Mouse (Mus musculus): ENCODE data around the gene Ctnnbip1. TPM values are rescaled to one million over a fixed set of nuclear protein-coding genes. Genes with fewer than 3 reads are reported as not detected.
"Not testable (repeated sequence)": the region's sequence is repeated elsewhere in the genome, so short reads cannot be mapped to it uniquely, and the experiment has no call there.

Ctnnbip1 gene
- total and polyA plus RNA-seq, 2 experiments from 2014 or later, result 31.8 to 53.6 TPM

DNA sequence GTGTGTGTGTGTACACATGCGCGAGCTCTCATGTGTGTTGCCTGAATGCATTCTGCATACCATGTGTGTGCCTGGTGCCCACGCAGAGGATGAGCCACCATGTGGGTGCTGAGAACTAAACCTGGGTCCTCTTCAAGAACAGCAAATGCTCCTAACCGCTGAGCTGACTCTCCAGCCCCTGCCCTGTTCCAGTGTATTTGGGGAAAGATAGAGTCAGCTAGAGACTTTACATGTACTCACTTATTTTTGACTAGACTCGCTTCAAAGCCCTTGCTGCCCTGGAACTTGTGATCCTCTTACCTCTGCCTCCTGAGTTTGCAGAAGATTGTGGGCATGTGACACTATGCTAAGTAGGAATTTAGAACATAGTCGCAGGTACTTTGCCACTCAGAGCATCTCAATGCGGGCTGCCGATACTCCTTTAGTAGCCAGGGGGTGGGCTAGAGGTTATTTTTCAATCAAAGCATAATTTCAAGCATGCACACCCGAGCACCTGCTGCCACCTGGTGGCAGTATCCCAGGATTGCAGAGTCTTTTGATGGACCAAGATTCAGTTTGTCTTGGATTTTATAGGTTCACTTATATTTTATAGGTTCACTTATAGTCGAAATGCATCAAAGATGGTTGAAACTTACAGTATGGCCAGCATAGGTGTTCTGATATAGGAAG, 93.5 kb downstream of the Ctnnbip1 start:
- Histone ChIP-seq H3K9me3 (replicated peaks; ENCODE audit: control insufficient read depth, low read length) (0 out of 2 replicates have a peak, but pooled peaks cover 3% of the 10 kb centered on the region), H3K4me3 (ENCODE audit: low read depth, low read length) (no peak overlapping the region), H3K9ac (replicated peaks; ENCODE audit: low read depth, low read length) (no peak overlapping the region), H3K27ac (ENCODE audit: low read depth) (no peak overlapping the region), H3K4me2 (ENCODE audit: low read depth, low read length) (no peak overlapping the region), H3K4me1 (ENCODE audit: control insufficient read depth, insufficient read depth) (no peaks in the 10 kb centered on the region), H3K27me3 (ENCODE audit: control insufficient read depth, insufficient read depth, low read length) (peaks cover 12% of the 10 kb centered on the region; the same call in 1 of the 2 replicates), H3K36me3 (replicated peaks; ENCODE audit: control insufficient read depth, insufficient read depth, low read length) (no peaks in the 10 kb centered on the region; the same call in 1 of the 2 replicates)
- DNase-seq (ENCODE audit: low spot score), result no peak
- WGBS, result 50% methylated on average over 10 of the region's 10 CpGs
- ATAC-seq (ENCODE audit: insufficient read depth, low read depth), result no peak
- TF ChIP-seq EP300 (IDR thresholded peaks at IDR 0.05; ENCODE audit: low read depth) (no peak), CTCF (IDR thresholded peaks at IDR 0.05; ENCODE audit: low read depth) (peak; percentile 86)

DNA sequence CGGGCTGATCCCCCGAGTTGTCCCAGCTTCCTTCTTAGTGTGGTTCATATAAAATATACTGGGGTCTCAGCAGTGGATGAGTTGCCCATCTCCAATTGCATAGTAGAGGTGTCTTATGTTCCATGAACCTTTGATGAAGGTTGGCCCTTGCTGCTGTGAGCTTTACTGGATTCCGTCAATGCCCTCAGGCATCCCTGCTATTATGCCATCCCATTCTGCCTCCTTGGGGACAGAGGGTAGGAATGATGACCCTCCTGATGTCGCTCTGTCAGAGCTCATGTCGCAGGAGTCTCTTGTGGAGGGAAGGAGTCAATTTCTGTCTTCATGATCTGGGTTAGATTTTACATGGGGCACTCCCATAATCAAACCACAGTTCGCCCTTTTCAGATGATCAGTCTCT, 95.5 kb downstream of the Ctnnbip1 start:
- ATAC-seq (ENCODE audit: insufficient read depth, low read depth), result peak; percentile 14; the same call in 1 of the 2 replicates
- not testable (repeated sequence) for H3K27me3 ChIP-seq (ENCODE audit: control insufficient read depth, insufficient read depth, low read length); H3K27ac ChIP-seq (ENCODE audit: low read depth); H3K9me3 ChIP-seq (replicated peaks; ENCODE audit: control insufficient read depth, low read length); H3K4me2 ChIP-seq (ENCODE audit: low read depth, low read length); H3K4me3 ChIP-seq (ENCODE audit: low read depth, low read length); H3K9ac ChIP-seq (replicated peaks; ENCODE audit: low read depth, low read length); DNase-seq (ENCODE audit: low spot score); H3K4me1 ChIP-seq (ENCODE audit: control insufficient read depth, insufficient read depth); H3K36me3 ChIP-seq (replicated peaks; ENCODE audit: control insufficient read depth, insufficient read depth, low read length)
- WGBS, result 69% methylated on average over 6 of the region's 6 CpGs

DNA sequence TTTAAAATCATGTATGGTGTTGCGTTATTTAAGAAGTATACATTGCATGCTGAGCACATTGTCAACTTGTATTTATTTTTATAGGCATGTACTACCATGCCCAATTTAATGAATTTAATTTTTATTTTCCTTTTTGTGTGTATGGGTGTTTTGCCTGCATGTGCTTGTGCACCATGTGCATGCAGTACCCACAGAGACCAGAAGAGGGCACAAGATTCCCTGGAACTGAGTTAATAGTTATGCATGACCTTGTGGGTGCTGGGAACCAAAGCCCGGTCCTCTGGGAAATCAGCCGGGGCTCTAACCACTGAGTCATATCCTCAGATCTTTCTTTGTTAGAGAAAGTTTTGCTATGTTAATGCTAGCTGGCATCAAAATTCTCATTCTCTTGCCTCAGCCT, 96.8 kb downstream of the Ctnnbip1 start:
- ATAC-seq (ENCODE audit: insufficient read depth, low read depth), result no peak
- WGBS, result 97% methylated on average over 3 of the region's 3 CpGs
- TF ChIP-seq CTCF (IDR thresholded peaks at IDR 0.05; ENCODE audit: low read depth) (no peak), EP300 (IDR thresholded peaks at IDR 0.05; ENCODE audit: low read depth) (no peak)

More for the DNA sequence above, 96.8 kb downstream of the Ctnnbip1 start:
- no peak for DNase-seq (ENCODE audit: low spot score)
- Histone ChIP-seq H3K27ac (ENCODE audit: low read depth) (no peak overlapping the region), H3K4me2 (ENCODE audit: low read depth, low read length) (no peak overlapping the region), H3K4me1 (ENCODE audit: control insufficient read depth, insufficient read depth) (no peaks in the 10 kb centered on the region), H3K9ac (replicated peaks; ENCODE audit: low read depth, low read length) (no peak overlapping the region), H3K27me3 (ENCODE audit: control insufficient read depth, insufficient read depth, low read length) (no peaks in the 10 kb centered on the region), H3K4me3 (ENCODE audit: low read depth, low read length) (no peak overlapping the region), H3K36me3 (replicated peaks; ENCODE audit: control insufficient read depth, insufficient read depth, low read length) (no peaks in the 10 kb centered on the region; the same call in 1 of the 2 replicates), H3K9me3 (replicated peaks; ENCODE audit: control insufficient read depth, low read length) (0 out of 2 replicates have a peak, but pooled peaks cover 3% of the 10 kb centered on the region)

Small RNA genes lying within 50 kb of the gene (microRNA-seq; reads per million reads assigned to microRNA genes)
- 0.89 reads per million for gene Mir5616

Other genes starting within 250 kb of the Ctnnbip1 start
- gene Kif1b, start 210.5 kb upstream of the Ctnnbip1 start, total RNA-seq (2014; rRNA removed; ENCODE audit: low replicate concordance), result 62.9 and 63.3 TPM in 2 replicates
- gene Kif1b, start 210.5 kb upstream of the Ctnnbip1 start, polyA plus RNA-seq (2015; fragmentation: Nextera tagmentation; extraction: Ambion mirVana), result 44.2 and 45.0 TPM in 2 replicates
- 56.4 and 70.5 TPM in 2 replicates for gene Ube4b, start 91.5 kb upstream of the Ctnnbip1 start, total RNA-seq (2014; rRNA removed; ENCODE audit: low replicate concordance)
- gene Ube4b, start 91.5 kb upstream of the Ctnnbip1 start, polyA plus RNA-seq (2015; fragmentation: Nextera tagmentation; extraction: Ambion mirVana), result 17.6 and 20.2 TPM in 2 replicates
- gene Rbp7, start 63.3 kb upstream of the Ctnnbip1 start, total RNA-seq (2014; rRNA removed; ENCODE audit: low replicate concordance), result 2.2 and 6.0 TPM in 2 replicates
- gene Rbp7, start 63.3 kb upstream of the Ctnnbip1 start, polyA plus RNA-seq (2015; fragmentation: Nextera tagmentation; extraction: Ambion mirVana), result 64.1 and 74.2 TPM in 2 replicates
- not detected in 2 replicates for gene Tmem274, start 40.9 kb upstream of the Ctnnbip1 start, total RNA-seq (2014; rRNA removed; ENCODE audit: low replicate concordance)
- 0.19 and 0.21 TPM in 2 replicates for gene Tmem274, start 40.9 kb upstream of the Ctnnbip1 start, polyA plus RNA-seq (2015; fragmentation: Nextera tagmentation; extraction: Ambion mirVana)
- 15.3 and 15.9 TPM in 2 replicates for gene Nmnat1, start 33.0 kb upstream of the Ctnnbip1 start, total RNA-seq (2014; rRNA removed; ENCODE audit: low replicate concordance)
- gene Nmnat1, start 33.0 kb upstream of the Ctnnbip1 start, polyA plus RNA-seq (2015; fragmentation: Nextera tagmentation; extraction: Ambion mirVana), result 14.4 and 16.8 TPM in 2 replicates
- 33.7 and 34.8 TPM in 2 replicates for gene Lzic, start 33.0 kb upstream of the Ctnnbip1 start, total RNA-seq (2014; rRNA removed; ENCODE audit: low replicate concordance)
- 27.2 and 28.4 TPM in 2 replicates for gene Lzic, start 33.0 kb upstream of the Ctnnbip1 start, polyA plus RNA-seq (2015; fragmentation: Nextera tagmentation; extraction: Ambion mirVana)
- 32.1 and 37.9 TPM in 2 replicates for gene Clstn1, start 68.2 kb downstream of the Ctnnbip1 start, total RNA-seq (2014; rRNA removed; ENCODE audit: low replicate concordance)
- 12.6 and 14.3 TPM in 2 replicates for gene Clstn1, start 68.2 kb downstream of the Ctnnbip1 start, polyA plus RNA-seq (2015; fragmentation: Nextera tagmentation; extraction: Ambion mirVana)
- gene Pik3cd, start 184.3 kb downstream of the Ctnnbip1 start, total RNA-seq (2014; rRNA removed; ENCODE audit: low replicate concordance), result 2.3 and 14.8 TPM in 2 replicates
- 1.3 and 1.4 TPM in 2 replicates for gene Pik3cd, start 184.3 kb downstream of the Ctnnbip1 start, polyA plus RNA-seq (2015; fragmentation: Nextera tagmentation; extraction: Ambion mirVana)
- gene Tmem201, start 219.8 kb downstream of the Ctnnbip1 start, total RNA-seq (2014; rRNA removed; ENCODE audit: low replicate concordance), result 64.7 and 80.0 TPM in 2 replicates
- gene Tmem201, start 219.8 kb downstream of the Ctnnbip1 start, polyA plus RNA-seq (2015; fragmentation: Nextera tagmentation; extraction: Ambion mirVana), result 38.8 and 43.0 TPM in 2 replicates

Measured in heart, postnatal 0 days (tissue).